Mouse (Mus musculus): Measurements from ENCODE around the gene Olfr1393. TPM values are rescaled to one million over a fixed set of nuclear protein-coding genes. Genes with fewer than 3 reads are reported as not detected.

The Olfr1393 gene
- not detected in 2 replicates for total RNA-seq (2021)
- long read RNA-seq, result 0 reads

DNA sequence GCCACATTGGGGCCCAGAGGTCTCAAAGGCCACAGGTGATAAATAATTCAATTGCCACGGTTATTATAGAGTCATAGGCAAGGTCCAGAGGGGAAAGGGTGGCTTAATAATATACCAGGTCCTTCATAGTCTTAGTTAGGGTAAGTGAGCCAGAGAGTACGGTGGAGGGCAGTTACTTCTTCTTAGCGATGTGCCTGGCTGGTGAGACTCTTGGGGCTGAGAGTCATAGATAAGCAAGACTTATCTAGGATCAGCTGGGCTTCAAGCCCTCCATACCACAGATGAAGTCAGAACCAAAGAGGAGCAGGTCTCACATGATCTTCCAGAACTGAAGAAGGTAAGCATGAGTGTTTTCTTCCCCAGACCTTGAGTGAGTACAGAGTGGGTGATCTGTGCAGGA, at the start of gene Olfr1393:
TSS of gene Olfr1393 (plus strand) at position 83 of the 400 bp plus-strand sequence.
- no peak for DNase-seq

DNA sequence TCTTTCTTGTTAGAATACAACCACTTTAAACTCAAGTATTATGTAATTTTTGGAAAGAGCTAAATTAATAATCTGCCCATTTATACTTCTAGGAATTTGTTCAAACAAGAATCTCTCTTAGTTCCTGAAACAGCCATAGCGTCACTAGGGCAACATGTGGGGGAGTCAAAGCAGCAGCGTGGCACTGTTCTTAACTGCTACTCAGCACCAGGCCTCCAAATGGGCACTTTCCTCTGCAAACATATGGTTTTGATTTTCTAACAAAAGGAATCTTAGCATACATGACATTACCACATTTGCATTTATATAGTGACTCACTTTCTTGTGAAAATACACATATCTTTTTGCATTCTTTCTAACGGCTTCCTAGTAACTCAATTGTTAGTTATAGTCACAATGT, 45.3 kb upstream of the Olfr1393 start:
- no peak for DNase-seq

DNA sequence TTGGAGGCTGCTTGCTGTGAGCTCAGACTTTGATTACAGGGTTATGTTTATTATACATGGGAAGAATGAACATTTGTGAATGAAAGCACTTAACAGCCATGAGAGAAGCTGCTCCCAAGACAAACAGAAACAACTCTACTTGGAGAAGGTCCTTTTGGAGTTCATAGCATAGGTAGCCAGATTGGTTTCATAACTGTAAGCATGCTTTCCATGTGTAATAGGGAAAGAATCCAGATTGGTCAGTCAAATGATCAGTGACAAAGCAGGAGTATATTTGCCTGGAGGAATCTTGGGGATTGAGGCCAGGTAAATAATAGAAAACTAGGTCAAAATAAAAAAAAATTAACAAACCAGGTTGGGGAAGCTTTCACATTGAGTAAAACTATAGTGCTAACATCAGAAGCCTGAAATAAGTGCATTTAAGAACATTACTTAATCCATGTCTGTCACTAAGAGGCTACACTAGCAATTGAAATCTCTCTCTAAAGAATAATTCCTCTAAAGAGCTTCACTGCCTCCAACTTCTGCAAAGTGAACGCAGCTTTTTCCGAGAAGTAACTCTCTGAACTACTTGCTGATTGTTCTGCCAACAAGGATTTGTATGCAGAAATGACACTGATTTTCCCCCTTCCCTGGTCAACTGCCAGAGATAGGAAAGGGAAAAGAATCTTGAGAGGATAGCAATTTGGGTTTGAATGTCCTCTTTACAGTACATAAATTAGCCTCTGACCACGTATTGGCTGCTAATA, 42.5 kb upstream of the Olfr1393 start:
- no peak for DNase-seq

DNA sequence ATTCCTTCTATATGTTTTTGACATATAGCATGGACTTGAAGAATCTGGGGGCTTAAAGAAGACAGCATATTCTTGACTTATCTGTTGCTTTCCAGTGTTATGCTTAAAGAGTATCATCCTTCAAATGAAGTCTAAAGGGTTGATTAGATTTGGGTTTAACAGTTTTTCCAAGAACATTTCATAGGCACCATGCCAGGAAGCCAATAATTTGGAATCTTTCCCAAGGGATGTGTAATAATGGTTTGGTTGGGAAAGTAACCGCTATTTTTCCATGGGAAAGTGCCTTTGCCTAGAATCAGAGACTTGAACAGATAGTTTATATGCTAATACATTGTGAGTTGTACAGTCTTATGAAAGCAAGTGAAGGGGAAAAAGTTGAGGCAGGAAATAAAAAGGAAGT, 41.2 kb upstream of the Olfr1393 start:
- no peak for DNase-seq

DNA sequence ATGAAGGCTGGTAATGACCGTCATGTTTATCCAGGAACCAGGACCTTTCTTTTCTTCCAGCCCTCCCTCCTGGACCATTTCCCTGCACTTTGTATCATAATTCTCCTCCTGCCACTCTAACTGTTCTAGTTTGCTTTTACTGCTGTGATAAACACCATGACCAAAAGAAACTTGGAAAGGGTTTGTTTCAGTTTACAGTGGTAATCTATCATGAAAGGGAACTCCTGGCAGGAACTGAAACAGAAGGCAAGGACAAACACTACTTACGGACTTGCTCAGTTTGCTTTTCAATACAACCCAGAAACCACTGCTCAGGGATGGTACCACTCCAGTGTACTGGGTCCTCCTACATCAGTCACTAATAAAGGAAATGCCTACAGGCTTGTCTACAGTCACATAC, 40.6 kb upstream of the Olfr1393 start:
- DNase-seq, result no peak

DNA sequence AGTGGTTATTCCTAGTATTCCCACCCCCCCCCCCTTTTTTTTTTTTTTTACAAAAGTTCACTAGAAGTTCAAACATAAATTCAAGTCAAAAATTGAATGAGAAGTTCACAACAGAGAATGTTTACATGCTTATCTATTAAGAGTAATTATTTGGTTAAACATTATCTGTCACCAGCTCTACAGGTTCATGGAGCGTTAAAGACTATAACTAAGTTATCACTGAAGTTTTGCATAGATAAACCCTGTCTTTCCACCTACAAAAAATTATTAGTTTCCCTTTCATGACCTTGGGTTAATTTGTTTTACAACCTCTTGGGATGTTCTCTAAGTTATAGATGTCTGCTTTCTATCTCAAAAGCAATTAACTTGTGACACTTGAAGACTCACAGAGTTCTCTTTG, 37.8 kb upstream of the Olfr1393 start:
- no peak for DNase-seq

DNA sequence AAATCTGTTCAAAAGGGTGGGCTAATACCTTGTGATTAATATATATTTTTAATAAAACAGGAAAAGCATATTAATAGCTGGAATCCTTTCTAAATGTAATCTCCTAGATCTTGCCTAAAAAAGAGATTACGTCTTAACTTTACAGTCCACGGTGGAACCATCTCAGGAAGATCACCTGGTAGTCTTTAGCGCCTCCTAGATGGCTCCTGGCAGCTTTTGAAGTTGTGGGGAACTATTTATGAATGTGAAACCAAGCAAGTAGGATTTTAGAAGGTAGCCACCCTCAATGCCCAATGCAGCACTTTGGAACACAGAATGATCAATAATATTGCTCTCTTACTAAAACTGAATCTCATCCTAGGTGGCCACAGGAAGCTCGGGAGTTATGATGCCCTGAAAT, 37.2 kb upstream of the Olfr1393 start:
- DNase-seq, result no peak

DNA sequence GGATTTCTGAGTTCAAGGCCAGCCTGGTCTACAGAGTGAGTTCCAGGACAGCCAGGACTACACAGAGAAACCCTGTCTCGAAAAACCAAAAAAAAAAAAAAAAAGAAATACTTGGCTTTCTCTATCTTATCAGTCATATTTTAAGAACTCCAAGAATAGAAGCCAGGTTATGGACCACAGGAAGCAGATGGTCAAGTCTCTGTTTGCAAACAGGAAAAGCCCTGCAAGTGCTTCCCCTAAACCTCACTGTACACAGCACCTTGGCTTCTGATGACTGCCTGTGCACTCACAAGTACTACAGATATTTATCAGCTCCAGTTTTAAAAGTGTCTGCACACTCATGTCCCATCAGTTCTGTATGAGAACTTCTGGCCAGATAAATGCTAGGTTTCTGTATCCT, 36.6 kb upstream of the Olfr1393 start:
- DNase-seq, result no peak

DNA sequence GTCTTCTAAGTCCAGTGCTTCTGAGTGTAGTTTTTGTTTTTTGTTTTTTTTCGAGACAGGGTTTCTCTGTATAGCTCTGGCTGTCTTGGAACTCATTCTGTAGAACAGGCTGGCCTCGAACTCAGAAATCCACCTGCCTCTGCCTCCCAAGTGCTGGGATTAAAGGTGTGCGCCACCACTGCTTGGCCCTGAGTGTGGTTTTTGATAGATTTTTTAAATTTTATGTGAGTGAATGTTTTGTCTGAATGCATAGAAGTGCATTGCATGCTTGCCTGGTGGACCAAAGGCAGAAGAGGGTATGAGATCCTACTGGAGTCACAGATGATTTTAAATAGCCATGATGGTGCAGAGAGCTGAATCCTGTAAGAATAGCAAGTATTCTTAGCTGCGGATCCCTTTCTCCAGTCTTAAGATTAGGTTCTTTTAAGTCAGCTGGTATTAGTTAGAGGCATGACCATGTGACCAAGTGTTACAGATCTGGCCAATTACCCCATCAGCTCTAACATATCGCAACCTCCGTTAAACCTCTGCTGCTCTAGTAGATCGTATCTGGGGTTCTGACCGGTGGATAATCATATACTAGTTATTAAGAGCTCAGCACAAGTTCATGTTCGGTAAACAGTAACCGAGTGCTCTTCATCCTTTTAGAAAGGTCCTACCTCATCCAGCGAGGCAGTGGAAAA, 35.0 kb upstream of the Olfr1393 start:
- DNase-seq, result no peak

DNA sequence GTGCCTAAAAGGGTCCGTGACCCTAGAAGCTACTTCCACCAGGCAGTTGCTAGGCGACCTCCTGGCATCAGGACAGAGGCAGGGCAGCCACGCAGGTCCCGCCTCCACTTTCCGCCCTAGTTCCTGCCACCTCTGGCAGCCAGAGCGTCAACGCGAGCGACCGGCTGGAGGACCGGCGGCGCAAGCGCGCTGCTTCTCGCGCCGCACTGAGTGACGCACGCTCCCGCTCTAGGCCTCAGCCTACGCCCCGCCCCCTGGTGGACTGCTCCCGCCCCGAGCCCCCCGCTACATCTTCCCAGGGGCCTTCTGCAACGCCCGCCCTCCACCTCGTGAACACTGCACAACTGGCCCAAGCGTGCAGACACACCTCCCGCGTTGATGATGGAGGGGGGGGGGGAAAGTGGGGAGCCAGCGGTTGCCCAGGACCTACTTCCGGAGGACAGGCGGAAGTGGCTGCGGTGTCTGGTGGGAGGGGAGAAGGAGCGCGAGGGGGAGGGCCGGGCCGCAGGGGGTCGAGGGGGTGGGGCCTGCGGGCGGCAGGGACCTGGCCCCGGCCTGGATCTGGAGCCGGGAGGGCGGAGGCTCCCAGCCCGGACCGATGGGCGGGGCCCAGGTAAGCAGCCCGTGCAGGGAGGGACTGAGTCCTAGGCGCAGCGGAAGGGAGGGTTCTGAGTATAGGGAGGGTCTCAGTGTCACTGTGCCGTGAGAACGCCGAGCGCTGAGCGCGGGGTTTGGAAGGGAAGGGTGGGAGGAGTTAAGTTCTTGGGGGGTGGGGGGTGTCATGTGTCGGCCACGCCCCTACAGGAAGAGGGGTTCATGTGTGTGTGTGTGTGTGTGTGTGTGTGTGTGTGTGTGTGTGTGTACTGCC, 34.1 kb upstream of the Olfr1393 start, which contains the start of gene Mgat1:
TSS of gene Mgat1 (plus strand) at position 465 of the 868 bp plus-strand sequence.
- DNase-seq, result peak; percentile 94

DNA sequence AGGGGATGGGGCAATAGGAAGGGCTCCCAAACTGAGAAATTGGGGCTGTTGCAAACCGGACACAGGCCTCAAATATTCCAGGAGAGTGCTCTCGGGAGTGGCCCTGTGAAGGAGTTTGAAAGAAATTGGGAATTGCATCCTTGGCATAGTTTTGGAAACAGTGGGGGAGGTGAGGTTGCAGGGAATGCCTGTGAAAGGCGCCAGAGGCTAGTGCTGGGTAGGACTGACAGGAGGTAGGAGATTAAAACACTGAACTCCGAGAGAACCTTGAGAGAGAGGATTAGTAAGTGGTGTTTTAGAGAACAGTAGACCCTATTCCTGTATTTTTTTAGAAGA, 33.5 kb upstream of the Olfr1393 start:
- no peak for DNase-seq

DNA sequence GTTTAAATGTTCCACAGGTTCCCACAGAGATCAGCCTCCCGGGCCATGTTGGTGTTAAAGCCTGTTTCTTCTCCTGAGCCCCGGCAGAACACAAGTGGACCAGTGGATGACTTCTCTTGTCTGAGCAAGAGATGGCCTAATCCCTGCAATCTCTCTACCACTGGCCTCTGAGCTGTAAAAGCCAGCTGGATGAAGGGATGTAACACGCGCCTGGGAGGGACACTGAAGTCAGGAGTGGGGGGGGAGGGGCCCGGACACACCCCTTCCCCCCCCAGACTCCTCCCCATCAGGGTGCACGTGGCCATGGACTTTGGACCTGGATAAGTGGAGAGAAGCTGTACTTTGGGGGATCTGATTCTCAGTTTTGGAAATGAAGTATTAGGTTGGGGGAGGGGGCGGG, 32.9 kb upstream of the Olfr1393 start:
- peak; percentile 49 for DNase-seq

DNA sequence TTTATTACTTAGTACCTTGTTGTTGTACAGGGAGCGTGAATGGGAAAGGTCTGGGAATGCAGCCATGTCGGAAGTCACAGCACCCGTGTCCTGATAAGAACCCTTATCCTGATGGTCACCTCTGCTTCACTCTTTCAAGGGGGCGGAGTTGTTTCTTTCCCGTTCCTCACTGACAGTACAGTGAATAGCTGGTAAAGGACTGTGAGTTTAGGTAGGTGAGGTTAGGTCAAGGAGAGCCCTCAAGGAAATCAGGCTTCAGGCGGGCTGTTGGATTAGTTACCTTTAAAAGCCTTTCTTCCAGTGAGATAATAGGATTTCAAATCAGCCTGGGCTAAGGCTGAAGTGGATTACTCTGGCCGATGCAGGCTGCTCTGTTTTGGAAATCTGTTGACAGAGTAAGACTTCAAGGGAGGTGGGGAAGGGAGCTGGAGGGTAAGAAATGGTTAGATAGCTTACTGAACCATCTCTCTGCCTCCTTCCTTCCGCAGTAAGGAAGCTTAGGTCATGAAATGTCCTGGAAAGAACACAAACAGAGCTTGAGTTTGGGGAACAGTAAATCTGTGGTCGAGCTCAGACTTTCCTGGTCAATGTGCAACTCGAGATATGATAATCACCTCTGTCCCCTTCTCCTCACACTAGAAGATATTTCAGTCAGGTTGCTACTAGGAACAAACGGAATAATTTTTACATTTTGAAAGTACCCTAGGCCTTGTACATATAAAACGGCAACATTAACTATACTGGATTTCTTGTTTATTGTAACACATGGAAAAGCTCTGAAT, 32.3 kb upstream of the Olfr1393 start:
- no peak for DNase-seq

DNA sequence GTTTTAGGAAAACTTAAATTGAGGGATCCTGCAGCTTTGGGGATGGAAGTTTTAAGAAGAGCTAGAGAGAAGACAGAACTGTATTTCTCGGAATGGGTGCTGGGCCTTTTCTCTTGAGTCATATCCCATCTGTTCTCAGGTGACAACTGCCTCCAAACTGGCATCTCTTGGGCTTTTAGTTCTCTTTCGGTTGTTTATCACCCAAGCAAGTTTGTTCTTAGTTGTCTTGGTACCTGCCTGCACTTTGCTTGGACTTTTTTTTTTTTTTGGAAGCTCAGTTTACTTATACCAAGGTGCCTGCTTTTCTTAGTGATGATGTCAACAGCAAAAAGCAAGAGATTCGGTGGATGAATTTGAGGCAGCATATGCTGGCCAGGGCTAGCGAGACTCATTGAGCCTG, 31.6 kb upstream of the Olfr1393 start:
- DNase-seq, result no peak

DNA sequence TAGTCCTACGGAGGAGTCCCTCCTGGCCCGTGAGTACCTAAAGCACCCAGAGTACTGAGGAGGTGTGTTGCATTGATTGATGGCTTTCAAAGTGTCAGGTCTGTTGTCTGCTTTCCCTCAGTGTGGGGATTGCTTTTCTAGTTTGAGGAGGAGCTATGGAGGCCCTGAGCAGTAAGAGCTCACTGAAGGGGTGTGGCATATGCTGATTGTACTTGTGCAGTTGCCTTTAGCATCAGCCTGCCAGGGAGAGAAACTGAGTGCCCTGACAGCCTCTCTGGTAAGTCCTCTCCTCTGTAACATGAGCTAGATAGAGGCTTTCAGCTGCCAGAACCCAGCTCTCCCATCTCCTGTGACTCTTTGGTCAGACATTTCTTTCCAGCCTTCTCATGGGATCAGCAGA, 30.8 kb upstream of the Olfr1393 start:
- DNase-seq, result no peak

DNA sequence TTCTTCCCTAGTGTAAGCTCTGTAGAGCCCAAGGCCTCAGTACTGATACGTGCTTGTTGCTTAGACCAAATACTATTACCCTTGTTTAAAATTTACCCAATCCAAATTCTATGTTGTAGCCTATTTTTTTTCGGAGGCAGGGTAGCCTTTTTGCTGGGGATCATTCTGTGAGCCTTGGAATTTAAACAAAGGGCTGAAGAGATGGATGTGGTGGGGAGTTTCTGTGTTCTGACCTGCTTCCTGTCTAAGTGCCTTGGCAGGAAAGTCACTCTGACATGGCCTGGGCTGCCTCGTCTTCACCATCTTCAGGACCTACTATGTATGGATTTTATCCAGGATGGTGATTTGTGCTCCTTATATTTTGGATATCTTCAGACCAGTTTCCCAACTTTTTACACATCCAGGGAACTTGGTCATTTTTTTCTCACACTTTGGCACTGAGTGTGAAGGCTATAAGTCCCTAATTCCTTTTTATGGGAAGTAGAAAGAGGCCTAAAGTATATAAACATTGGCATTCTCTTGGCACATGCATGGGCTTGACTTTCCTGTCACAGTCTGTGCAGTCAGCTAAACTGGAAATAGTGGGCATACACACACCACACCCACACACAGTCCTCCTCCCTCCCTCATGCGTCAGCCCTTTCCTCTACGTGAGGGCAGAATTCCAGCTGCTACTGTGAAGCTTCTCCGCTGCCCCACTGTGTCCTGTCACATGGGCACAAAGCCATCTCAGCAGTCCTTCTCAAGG, 29.7 kb upstream of the Olfr1393 start:
- DNase-seq, result peak; percentile 63

DNA sequence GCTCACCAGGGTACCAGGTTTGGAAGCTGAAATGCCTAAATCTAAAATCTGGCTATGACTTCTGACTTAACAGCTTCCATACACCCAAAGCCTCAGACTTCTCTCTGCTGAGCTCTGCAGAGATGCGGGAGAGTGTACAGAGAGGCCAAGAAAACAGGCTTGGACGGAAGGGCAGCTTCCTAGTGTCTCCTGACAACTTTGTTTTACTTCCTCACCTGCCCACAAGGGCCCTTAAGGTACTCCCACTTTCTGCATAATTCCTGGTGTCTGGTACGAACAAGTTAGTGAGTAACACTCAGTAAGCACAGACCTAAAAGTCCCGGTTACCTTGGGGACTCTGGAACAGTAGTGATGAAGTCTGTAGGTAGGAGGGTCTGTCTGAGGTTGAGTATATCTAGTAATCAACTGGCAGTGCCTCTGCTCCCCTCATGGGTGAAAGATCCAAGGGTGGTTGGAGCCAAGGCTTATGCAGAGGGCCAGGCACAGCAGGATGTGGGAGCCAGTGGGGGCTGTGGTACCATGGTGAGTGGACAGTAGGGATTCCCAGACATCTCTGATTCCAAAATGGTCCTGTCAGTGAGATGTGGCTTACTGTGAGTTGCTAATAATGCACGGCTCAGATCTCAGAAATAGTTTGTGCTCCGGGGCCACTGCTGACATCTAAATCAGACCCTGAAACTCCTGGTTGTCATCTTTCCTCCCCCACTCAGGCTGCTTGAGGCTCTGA, 29.0 kb upstream of the Olfr1393 start:
- no peak for DNase-seq

DNA sequence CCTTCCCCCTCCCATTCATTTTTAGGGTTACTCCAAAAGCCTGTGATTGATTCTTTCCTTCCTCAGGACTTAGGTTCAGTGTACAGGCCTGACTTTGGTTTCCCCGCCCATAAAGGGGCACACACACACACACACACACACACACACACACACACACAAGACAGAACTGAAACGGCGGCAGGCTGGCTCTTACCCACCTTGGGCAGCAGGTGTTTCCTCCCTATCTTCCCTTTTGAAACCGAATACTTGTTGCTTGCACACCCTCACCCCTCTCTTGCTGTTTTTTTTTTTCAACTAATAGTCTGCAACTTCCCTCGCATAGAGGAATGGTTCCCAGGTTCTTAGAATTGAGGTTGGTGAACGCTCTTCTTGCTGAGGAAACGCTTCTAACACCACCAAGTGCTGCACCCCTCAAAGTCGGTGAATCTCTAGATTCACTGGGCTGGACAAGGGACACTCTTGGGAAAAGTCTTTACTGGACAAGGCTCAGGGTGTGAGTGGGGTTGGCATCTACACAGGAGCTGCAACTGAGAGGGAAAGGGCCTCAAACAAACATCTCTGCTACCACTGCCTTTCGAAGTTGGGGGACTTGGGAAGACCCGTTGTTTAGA, 28.2 kb upstream of the Olfr1393 start:
- no peak for DNase-seq

DNA sequence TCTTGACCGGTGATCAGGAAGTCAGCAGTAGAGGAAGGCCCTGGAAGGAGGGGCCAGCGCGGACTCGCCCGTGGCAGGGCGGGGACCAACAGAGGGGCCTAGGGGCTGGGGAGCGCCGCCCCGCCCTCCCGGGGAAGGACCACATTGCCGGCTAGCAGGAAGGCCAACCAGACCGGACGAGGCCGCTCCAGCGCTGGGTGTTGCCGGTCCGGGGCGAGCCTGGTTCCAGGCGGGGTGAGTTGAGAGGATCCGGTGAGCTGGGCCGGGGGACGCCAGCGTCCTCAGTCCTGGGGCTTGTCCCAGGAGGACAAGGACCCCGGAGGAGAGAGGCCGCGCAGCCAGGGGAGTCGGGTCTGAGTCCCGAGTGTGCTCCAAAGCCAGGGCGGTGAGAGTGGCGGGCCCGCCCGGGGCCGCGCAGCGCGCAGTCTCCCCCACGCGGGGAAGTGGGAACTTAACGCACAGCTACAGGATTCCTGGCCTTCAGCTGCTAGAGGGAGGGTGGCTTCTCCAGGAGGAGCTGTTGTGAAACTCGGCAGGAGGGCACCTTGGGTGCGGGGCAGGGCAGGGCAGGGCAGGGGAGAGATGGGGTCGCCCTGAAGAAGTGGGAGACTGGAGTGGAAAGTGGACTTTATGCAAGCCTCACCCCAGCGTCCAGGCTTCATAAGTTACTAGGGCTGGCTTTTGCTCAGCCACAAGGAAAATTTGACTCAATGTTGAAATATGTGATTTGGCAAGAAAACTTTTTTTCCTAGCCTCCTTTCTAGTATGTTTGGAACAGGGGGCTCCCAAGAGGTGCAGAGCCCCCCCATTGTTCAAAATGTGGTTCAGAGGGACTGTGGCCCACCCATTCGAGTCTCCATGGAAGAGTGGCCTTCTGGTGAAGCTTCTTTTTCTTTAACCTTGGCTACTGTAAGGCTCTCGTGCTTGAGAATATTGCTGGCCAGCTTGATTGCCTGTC, 27.4 kb upstream of the Olfr1393 start:
- DNase-seq, result peak; percentile 93

Measured in adrenal gland, postnatal 25 days (tissue).